Mouse (Mus musculus) E14TG2a.4 (cell line): ENCODE results near the gene Aldh1l1.

ENCODE experiments used
- H3K27me3 ChIP-seq: 2 replicates; pipeline ENCODE4 v1.6.1; 2014; ENCODE audit warnings: low read length, control low read depth; ENCODE audit not compliant: insufficient read depth
- H3K36me3 ChIP-seq: 2 replicates; pipeline ENCODE4 v1.6.1; 2014; ENCODE audit warnings: low read length, control low read depth; ENCODE audit not compliant: insufficient read depth
- H3K4me1 ChIP-seq: replicated peaks from 2 replicates; pipeline ENCODE4 v1.6.1; 2014; ENCODE audit warnings: low read depth, low read length, control low read depth
- H3K4me3 ChIP-seq: replicated peaks from 2 replicates; pipeline ENCODE4 v1.5.1; 2014; ENCODE audit warnings: mild to moderate bottlenecking, low read length
- H3K9me3 ChIP-seq: 2 replicates; pipeline ENCODE4 v1.6.1; 2014; ENCODE audit warnings: low read length, control low read depth
- CTCF ChIP-seq: conservative IDR thresholded peaks from 2 replicates; pipeline ENCODE4 v1.5.1; 2014; ENCODE audit warnings: low read length
- NANOG ChIP-seq: IDR thresholded peaks from 2 replicates; pipeline ENCODE4 v1.6.1; 2014; ENCODE audit warnings: borderline replicate concordance, low read length, mixed read lengths
- POU5F1 ChIP-seq: IDR thresholded peaks from 2 replicates; pipeline ENCODE4 v1.6.1; 2014; ENCODE audit warnings: low read length, borderline replicate concordance

Aldh1l1 gene

DNA sequence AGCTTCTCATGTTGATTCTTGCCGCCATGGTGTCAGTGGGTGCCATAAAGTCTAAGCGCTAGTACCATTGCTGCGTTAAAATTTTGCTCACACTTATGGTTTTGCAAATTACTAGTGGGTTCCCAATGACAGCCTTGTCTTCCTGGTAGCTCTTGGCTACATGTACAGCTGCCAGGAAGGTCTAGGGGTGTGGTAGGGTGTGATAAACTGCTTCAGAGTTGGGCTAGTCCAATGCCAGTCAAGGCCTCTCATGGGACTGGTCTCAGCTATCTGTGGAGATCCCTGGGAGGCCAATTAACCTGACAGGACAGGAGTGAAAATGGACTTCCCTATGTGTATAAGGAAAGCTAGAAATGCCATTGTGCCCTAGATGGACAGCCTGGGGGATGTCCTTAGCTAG is 116.1 kb downstream of the Aldh1l1 start:
- no peak overlapping the region for H3K4me3 ChIP-seq
- H3K27me3 ChIP-seq: peaks cover 22% of the 10 kb centered on the region
- H3K9me3 ChIP-seq: no peaks in the 10 kb centered on the region
- TF ChIP-seq NANOG (no peak), CTCF (no peak), POU5F1 (no peak)
- H3K36me3 ChIP-seq: no peaks in the 10 kb centered on the region
- H3K4me1 ChIP-seq: peaks cover 9% of the 10 kb centered on the region

DNA sequence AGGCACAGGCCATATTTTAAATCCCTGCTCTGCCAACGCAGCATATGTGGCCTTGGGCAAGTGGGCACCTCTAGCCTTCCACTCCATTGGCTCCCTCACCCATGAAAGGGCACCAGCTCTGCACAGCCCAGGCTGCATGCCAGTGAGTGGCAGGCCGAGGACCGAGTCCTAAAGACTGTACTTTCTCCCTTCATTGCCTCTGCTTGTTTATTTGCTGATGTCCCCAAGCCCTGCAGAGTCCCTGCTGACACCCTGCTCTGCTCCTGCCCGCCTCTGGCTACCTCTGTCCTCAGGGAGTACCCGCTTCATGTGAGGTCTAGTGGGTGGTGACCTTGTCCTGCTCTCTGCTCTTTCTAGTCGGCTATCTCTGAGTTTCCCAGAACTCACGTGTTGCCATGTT is 116.9 kb downstream of the Aldh1l1 start:
- H3K4me3 ChIP-seq: no peak overlapping the region
- peaks cover 9% of the 10 kb centered on the region for H3K4me1 ChIP-seq
- no peaks in the 10 kb centered on the region for H3K9me3 ChIP-seq
- peaks cover 22% of the 10 kb centered on the region for H3K27me3 ChIP-seq
- TF ChIP-seq NANOG: no peak
- TF ChIP-seq CTCF: no peak
- no peak for TF ChIP-seq POU5F1
- H3K36me3 ChIP-seq: no peaks in the 10 kb centered on the region

DNA sequence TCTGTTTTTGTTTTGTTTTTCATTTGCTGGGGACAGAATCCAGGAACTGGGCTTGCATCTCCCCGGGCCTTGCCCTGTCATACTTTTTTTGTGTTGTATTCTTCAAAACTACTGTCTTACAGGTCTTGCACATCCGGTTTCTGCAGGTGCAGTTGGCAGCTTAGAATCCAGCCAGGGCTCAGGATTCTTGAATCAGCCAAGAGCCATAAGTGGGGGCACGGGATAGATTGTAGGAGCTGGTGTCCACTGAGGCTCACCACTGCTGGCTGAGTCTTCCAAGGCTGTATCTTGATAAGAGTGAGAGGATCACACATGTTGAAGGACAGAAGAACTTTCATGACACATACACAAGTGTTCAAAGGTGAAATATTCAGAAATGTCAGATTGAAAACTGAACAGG is 117.9 kb downstream of the Aldh1l1 start:
- H3K9me3 ChIP-seq: no peaks in the 10 kb centered on the region
- H3K36me3 ChIP-seq: no peaks in the 10 kb centered on the region
- TF ChIP-seq CTCF: no peak
- TF ChIP-seq POU5F1: no peak
- no peak for TF ChIP-seq NANOG
- peaks cover 22% of the 10 kb centered on the region for H3K27me3 ChIP-seq
- peaks cover 9% of the 10 kb centered on the region for H3K4me1 ChIP-seq
- no peak overlapping the region for H3K4me3 ChIP-seq

DNA sequence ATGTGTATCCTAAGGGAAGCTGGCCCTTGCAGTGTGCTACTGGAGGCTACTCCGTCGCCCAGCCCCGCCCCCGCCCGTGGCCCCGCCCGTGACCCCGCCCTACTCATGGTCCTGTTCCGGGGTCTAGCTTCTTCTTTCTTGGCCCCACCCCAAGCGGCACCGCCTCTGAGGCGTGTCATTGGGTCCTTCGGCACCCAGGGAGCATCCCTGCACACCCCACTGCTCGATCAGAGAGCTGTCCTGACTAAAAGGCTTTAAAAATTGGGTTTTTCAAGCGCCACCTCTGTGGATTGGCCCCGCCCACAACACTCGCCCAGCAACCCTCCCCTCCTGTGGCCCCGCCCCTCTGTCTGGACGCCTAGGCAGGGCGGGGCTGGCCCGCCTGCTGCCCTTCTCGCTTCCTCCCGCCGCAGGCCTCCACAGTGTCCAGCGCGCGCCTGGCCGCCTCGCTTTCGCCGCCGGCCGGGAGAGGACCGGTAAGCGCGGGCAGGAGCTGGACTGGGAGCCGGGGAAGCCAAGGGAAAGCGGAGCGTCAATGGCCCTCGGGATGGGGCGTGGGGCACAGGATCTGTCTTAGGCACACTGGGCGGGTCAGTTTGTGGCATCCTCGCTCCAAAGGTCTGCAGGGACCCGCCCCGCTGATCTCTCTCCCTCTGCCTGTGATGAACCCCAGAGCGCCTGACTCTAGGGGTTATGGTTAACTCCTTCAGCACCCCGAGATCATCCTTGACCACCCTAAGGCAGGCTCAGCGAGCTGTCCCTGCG is 118.5 kb downstream of the Aldh1l1 start, which contains the start of gene Slc41a3:
Gene Slc41a3 (plus strand): TSS at position 193 of the 765 bp plus-strand sequence.
- H3K4me3 ChIP-seq: peak within 1 kb of the TSS; percentile 86
- no peak for TF ChIP-seq CTCF
- TF ChIP-seq POU5F1: no peak
- TF ChIP-seq NANOG: no peak
- H3K36me3 ChIP-seq: no peaks in the 10 kb centered on the region
- no peaks in the 10 kb centered on the region for H3K9me3 ChIP-seq
- H3K27me3 ChIP-seq: peaks cover 22% of the 10 kb centered on the region
- H3K4me1 ChIP-seq: peaks cover 9% of the 10 kb centered on the region

DNA sequence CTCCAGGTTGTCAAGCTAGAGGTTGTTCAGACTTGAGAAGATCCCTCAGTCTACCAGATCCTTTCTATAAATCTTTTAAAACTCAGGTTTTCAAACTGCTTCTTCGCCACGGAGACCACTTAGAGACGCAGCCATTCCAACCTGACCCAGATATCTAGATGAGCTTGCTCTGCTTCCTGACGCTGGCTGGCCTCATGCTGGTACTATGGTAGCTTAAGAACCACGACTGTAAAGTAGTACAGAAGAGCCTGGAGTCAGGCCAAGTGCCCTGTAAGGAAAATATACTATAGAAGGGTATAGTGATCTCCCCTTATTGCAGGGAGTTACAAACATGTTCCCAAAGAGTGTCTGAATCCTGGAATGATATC is 119.1 kb downstream of the Aldh1l1 start:
- Histone ChIP-seq H3K4me3 (peak overlapping the region; percentile 86), H3K27me3 (peaks cover 22% of the 10 kb centered on the region), H3K4me1 (peaks cover 9% of the 10 kb centered on the region), H3K36me3 (no peaks in the 10 kb centered on the region), H3K9me3 (no peaks in the 10 kb centered on the region)
- no peak for TF ChIP-seq CTCF
- no peak for TF ChIP-seq NANOG
- no peak for TF ChIP-seq POU5F1

DNA sequence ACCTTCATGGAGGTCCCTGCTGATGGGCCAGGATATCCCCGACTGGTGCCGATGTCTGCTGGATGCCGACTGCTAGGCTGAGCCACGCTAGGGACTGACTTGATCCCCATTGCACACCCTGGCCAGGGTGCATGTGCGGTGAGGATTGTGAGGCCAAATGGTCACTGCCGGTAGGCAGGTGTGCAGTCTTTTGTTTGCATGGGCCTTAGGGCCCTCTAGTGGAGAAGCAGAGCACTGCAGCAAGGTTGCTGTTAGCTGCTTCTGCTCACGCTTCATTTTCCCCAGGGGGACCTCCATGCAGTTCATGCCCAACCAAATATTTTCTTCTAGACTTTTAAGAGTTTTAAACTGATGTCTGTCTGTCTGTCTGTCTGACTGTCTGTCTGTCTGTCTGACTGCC is 120.3 kb downstream of the Aldh1l1 start:
- Histone ChIP-seq H3K4me1 (peaks cover 9% of the 10 kb centered on the region), H3K27me3 (peaks cover 29% of the 10 kb centered on the region), H3K9me3 (no peaks in the 10 kb centered on the region), H3K4me3 (no peak overlapping the region), H3K36me3 (no peaks in the 10 kb centered on the region)
- peak; percentile 97 for TF ChIP-seq CTCF
- TF ChIP-seq NANOG: no peak

DNA sequence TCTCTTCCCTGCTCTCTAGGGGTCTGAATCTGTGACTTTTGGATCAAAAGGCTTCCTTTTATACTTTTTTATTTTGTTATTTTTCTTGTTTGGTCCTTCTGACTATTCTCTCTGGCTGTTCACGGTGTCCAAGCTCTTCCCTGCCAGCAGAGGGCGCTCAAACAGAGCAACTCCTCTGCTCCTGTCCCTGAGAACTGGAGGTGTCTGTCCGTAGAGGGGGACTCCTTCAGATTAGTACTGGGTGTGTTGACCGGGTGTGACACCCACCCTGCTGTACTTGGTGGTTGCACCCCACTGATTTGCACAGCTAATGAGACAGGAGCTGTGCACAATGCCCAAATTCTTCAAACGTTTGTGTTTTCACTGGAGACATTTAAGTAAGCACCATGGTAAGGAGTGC is 121.0 kb downstream of the Aldh1l1 start:
- H3K36me3 ChIP-seq: no peaks in the 10 kb centered on the region
- H3K27me3 ChIP-seq: peaks cover 24% of the 10 kb centered on the region
- peaks cover 9% of the 10 kb centered on the region for H3K4me1 ChIP-seq
- TF ChIP-seq NANOG (no peak), POU5F1 (no peak), CTCF (peak; percentile 83)
- no peak overlapping the region for H3K4me3 ChIP-seq
- H3K9me3 ChIP-seq: no peaks in the 10 kb centered on the region

DNA sequence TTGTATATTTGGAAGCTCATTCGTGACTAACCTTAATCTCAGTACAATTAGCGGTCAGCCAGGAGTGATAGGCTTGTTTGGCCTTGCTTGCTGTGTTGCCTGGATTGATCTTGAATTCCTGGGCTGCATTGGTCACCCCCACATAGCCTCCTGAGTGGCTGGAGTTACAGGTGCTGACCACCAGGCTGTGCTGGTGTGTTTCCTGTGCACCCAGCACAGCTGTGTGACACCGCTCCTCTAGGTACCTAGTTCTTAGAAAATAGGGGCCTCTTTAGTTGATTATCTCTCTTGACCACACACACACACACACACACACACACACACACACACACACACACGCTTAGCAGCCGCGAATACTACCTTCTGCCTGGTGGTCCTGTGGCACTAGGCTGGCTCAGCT is 122.0 kb downstream of the Aldh1l1 start:
- no peak overlapping the region for H3K4me3 ChIP-seq
- H3K27me3 ChIP-seq: peaks cover 17% of the 10 kb centered on the region
- peaks cover 9% of the 10 kb centered on the region for H3K4me1 ChIP-seq
- TF ChIP-seq CTCF (peak; percentile 36), POU5F1 (no peak)
- H3K36me3 ChIP-seq: no peaks in the 10 kb centered on the region
- H3K9me3 ChIP-seq: no peaks in the 10 kb centered on the region

DNA sequence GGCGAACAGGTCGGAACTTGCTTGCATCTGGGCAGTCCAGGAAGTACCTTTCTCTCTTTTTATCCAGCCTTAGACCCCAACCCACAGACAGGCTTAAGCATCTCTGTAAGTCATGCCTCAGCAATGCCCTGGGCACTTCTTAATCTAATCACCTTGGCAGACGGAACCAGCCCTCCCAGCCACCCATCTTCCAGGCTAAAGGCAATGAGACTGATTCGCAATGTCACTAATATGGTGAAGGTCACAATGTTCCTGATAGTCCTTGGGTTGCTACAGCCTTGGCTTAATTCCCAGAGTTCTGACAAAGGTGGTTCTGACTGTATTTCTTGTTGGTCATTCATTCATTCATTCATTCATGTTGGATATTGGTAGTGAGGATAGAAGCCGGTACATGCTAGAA is 124.0 kb downstream of the Aldh1l1 start:
- Histone ChIP-seq H3K4me3 (no peak overlapping the region), H3K27me3 (peaks cover 13% of the 10 kb centered on the region), H3K36me3 (no peaks in the 10 kb centered on the region), H3K4me1 (peaks cover 5% of the 10 kb centered on the region), H3K9me3 (no peaks in the 10 kb centered on the region)
- no peak for TF ChIP-seq CTCF
- no peak for TF ChIP-seq POU5F1
- TF ChIP-seq NANOG: no peak
